Mouse (Mus musculus) heart, embryonic 15.5 days (tissue): Measurements from ENCODE around the gene Tyro3. TPM values are rescaled to one million over a fixed set of nuclear protein-coding genes. Genes with fewer than 3 reads are reported as not detected.
A peak's percentile ranks its signal among the peaks of the same experiment; 100 is the strongest.

Experiments used
- ATAC-seq: fragments of 200-750 bp; cut with Nextera tagmentation; replicated peaks from 2 replicates; pipeline ENCODE4 v1.8.0; 2017; ENCODE audit warnings: low read depth, moderate TSS enrichment; ENCODE audit not compliant: insufficient number of reproducible peaks, insufficient read depth, low FRiP score
- H3K27ac ChIP-seq: fragments of 300-500 bp; sonication (generic); 2 replicates; pipeline ENCODE4 v1.5.1; 2015; ENCODE audit warnings: mild to moderate bottlenecking, inconsistent platforms
- H3K27me3 ChIP-seq: fragments of 300-500 bp; sonication (generic); 2 replicates; pipeline ENCODE4 v1.6.1; 2015; ENCODE audit warnings: inconsistent platforms
- H3K36me3 ChIP-seq: fragments of 300-500 bp; sonication (generic); 2 replicates; pipeline ENCODE4 v1.6.1; 2015; ENCODE audit warnings: mild to moderate bottlenecking, inconsistent platforms
- H3K4me1 ChIP-seq: fragments of 300-500 bp; sonication (generic); replicated peaks from 2 replicates; pipeline ENCODE4 v1.6.1; 2015; ENCODE audit warnings: inconsistent platforms
- H3K4me2 ChIP-seq: fragments of 300-500 bp; sonication (generic); 2 replicates; pipeline ENCODE4 v1.6.1; 2015; ENCODE audit warnings: inconsistent platforms, mild to moderate bottlenecking, moderate library complexity
- H3K4me3 ChIP-seq: fragments of 300-500 bp; sonication (generic); 2 replicates; pipeline ENCODE4 v1.5.1; 2015; ENCODE audit warnings: mild to moderate bottlenecking, inconsistent platforms
- H3K9ac ChIP-seq: fragments of 300-500 bp; sonication (generic); 2 replicates; pipeline ENCODE4 v1.6.1; 2015; ENCODE audit warnings: mild to moderate bottlenecking, inconsistent platforms
- H3K9me3 ChIP-seq: fragments of 300-500 bp; sonication (generic); replicated peaks from 2 replicates; pipeline ENCODE4 v1.6.1; 2016; ENCODE audit warnings: inconsistent platforms
- WGBS: fragments of 180-500 bp; shearing (Covaris S2); methylation state at CpG from one replicate; pipeline ENCODE4 v1.1.7; 2015; ENCODE audit warnings: mixed read lengths; 5-methylcytosine and 5-hydroxymethylcytosine counted together
- polyA plus RNA-seq: library from polyadenylated mRNA; unstranded; fragments of >200 nt; fragmentation: Nextera tagmentation; extraction: Ambion mirVana; gene quantifications from 2 replicates; pipeline ENCODE4 v1.2.1, GENCODE M21; 2015

The Tyro3 gene
- polyA plus RNA-seq, 1 experiment from 2014 or later, result 6.2 TPM

DNA sequence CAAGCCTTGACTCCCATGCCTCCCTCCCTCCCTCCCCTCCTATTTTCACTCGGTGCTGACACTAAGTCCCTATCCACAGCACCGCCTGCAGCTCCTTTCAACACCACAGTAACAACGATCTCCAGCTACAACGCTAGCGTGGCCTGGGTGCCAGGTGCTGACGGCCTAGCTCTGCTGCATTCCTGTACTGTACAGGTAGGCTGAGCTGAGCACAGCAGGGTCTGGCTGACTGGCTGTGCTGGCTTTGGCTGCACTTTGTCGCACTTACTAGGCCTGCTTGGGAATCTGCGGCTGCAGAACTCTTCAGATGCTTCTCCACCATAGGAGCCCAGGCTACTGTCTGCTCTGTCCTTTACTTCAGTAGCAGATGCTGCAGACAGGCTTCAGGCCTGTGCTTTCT lies 8.0 kb downstream of the Tyro3 start:
- no peak overlapping the region for H3K27ac ChIP-seq
- WGBS, result 55% methylated on average over 8 of the region's 8 CpGs
- no peak overlapping the region for H3K9ac ChIP-seq
- no peaks in the 10 kb centered on the region for H3K36me3 ChIP-seq
- H3K4me3 ChIP-seq, result no peak overlapping the region
- peaks cover 39% of the 10 kb centered on the region for H3K4me1 ChIP-seq
- H3K4me2 ChIP-seq, result no peak overlapping the region
- no peaks in the 10 kb centered on the region for H3K27me3 ChIP-seq
- ATAC-seq, result no peak
- no peaks in the 10 kb centered on the region for H3K9me3 ChIP-seq

DNA sequence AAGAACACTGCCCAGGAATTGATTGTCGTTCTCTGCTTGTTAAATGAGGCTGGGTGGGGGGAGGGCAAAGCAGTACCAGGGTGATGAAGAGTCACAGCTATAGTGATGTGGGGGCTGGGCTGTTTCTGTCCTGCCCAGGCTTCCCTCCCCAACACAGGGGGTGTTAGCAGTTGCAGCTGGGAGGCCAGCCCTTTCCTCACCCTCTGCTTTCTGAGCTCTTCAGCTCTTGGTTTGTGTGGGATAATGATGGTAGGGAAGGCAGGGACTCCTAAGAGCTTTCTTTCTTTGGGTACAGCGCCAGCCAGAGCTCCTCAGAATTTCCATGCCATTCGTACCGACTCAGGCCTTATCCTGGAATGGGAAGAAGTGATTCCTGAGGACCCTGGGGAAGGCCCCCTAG lies 10.9 kb downstream of the Tyro3 start:
- no peak for ATAC-seq
- Histone ChIP-seq H3K9me3 (no peaks in the 10 kb centered on the region), H3K27ac (no peak overlapping the region), H3K4me3 (no peak overlapping the region), H3K36me3 (no peaks in the 10 kb centered on the region), H3K9ac (no peak overlapping the region), H3K27me3 (no peaks in the 10 kb centered on the region), H3K4me2 (no peak overlapping the region), H3K4me1 (peaks cover 26% of the 10 kb centered on the region)
- WGBS, result 27% methylated on average over 4 of the region's 4 CpGs

DNA sequence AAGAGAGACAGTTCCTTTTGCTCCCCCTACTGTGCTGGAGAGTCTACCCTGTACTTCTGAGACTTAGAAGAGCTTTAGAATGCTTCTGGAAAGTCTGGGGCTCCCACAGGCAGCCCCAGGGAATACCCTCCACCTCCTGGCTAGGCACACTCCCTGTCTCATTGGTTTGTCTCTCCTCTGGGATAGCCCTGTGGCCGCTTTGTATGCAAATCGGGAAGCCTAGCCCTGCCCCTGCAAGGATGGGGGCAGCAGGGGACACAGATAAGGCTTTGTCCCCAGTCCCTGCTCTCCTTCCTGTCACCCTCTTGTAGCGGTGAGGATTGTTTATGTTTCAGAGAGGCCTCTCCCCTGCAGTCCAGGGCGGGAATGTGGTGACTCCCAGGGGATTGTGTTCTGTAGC lies 11.3 kb downstream of the Tyro3 start:
- Histone ChIP-seq H3K9ac (no peak overlapping the region), H3K9me3 (no peaks in the 10 kb centered on the region), H3K27ac (no peak overlapping the region), H3K4me2 (no peak overlapping the region), H3K4me3 (no peak overlapping the region), H3K4me1 (peaks cover 23% of the 10 kb centered on the region), H3K27me3 (no peaks in the 10 kb centered on the region), H3K36me3 (no peaks in the 10 kb centered on the region)
- WGBS, result 26% methylated on average over 4 of the region's 4 CpGs
- 0 out of 2 replicates have a peak, but pooled peaks have one; percentile 30 for ATAC-seq

DNA sequence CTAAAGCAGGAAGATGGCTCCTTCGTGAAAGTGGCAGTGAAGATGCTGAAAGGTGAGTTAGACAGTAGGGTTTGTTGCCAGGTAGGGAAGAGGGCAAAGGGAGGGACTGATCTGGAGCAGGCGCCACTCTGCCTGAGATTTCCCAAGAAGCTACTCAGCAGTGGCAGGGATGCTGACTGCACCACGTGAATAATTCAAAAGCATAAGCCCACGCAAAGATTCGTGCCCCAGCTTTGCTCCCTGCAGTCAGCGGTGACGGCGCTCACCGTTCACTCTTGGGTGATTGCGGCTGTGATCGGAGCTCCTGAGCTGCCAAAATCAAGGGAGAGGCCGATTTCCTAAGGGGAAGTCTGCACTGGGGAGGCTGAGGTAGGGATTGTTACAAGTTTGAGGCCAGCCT lies 13.4 kb downstream of the Tyro3 start:
- peaks cover 13% of the 10 kb centered on the region for H3K4me1 ChIP-seq

DNA sequence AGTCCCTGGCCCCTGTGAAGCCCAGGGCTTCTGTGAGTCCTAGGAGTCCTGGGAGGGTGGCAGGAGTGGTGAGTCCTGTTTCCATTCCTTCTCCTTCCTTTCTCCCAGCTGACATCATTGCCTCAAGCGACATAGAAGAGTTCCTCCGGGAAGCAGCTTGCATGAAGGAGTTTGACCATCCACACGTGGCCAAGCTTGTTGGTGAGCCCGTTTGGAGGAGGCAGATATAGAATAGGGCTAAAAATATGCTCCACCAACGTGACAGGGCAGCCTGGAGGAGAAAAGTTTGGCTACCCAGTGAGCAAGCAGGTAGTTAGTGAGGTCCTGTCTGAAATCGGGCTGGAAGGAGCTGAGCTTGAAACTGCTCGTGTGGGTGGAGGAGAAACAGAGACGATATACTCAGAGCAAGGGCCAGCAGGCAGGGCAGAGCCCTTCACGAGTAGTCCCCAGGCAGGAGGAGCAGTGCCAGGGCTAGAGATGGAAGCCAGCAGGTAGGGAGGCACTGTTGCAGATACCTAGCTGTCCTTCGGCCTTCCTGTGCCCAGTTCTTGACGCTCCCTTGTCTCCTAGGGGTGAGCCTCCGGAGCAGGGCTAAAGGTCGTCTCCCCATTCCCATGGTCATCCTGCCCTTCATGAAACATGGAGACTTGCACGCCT lies 14.1 kb downstream of the Tyro3 start:
- Histone ChIP-seq H3K27me3 (no peaks in the 10 kb centered on the region), H3K4me3 (no peak overlapping the region), H3K9me3 (no peaks in the 10 kb centered on the region), H3K4me1 (peaks cover 13% of the 10 kb centered on the region), H3K4me2 (no peak overlapping the region), H3K36me3 (no peaks in the 10 kb centered on the region), H3K27ac (no peak overlapping the region), H3K9ac (no peak overlapping the region)
- no peak for ATAC-seq
- 67% methylated on average over 14 of the region's 14 CpGs for WGBS

More for the DNA sequence above, 13.4 kb downstream of the Tyro3 start:
- ATAC-seq, result no peak
- H3K4me3 ChIP-seq, result no peak overlapping the region
- 83% methylated on average over 12 of the region's 12 CpGs for WGBS
- no peaks in the 10 kb centered on the region for H3K36me3 ChIP-seq
- H3K27ac ChIP-seq, result no peak overlapping the region
- H3K9ac ChIP-seq, result no peak overlapping the region
- H3K4me2 ChIP-seq, result no peak overlapping the region
- H3K27me3 ChIP-seq, result no peaks in the 10 kb centered on the region
- H3K9me3 ChIP-seq, result no peaks in the 10 kb centered on the region

DNA sequence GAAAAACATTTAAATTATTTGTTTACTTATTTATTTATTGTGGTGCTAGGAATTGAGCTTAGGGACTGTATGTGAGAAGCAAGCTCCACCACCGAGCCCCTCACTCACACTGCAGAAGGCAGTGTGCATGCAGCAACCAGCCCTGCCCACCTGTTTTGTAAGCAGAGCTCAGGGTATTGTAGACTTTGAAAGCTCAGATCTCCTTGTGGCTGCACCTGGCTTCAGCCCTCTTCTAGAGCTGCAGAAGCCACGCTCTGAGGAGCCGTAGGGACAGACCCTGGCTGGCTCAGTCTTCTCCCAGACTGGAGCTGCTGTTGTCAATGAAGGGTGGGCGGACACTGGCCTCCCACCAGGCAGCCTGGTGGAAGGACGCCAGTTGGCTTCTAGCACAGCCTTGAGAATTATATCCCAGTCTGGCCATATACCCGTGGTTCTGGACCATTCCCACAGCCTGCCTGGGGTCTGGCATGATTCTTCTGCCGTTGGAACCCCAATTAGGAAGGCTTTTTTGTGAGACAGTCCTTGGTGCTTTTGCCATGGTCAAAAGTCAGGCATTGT lies 16.9 kb downstream of the Tyro3 start:
- WGBS, result 55% methylated on average over 7 of the region's 7 CpGs
- H3K36me3 ChIP-seq, result no peaks in the 10 kb centered on the region
- 0 out of 2 replicates have a peak overlapping the region, but pooled peaks have one; percentile 3 for H3K27ac ChIP-seq
- no peak overlapping the region for H3K9ac ChIP-seq
- no peak; the same call in 1 of the 2 replicates for ATAC-seq
- H3K9me3 ChIP-seq, result no peaks in the 10 kb centered on the region
- H3K4me2 ChIP-seq, result no peak overlapping the region
- no peaks in the 10 kb centered on the region for H3K27me3 ChIP-seq
- H3K4me3 ChIP-seq, result no peak overlapping the region
- H3K4me1 ChIP-seq, result peaks cover 7% of the 10 kb centered on the region; the same call in 1 of the 2 replicates

DNA sequence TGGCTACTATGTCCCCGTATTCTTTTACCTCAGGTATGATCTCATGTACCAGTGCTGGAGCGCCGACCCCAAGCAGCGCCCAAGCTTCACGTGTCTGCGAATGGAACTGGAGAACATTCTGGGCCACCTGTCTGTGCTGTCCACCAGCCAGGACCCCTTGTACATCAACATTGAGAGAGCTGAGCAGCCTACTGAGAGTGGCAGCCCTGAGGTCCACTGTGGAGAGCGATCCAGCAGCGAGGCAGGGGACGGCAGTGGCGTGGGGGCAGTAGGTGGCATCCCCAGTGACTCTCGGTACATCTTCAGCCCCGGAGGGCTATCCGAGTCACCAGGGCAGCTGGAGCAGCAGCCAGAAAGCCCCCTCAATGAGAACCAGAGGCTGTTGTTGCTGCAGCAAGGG lies 19.1 kb downstream of the Tyro3 start:
- Histone ChIP-seq H3K36me3 (no peaks in the 10 kb centered on the region), H3K9ac (no peak overlapping the region), H3K4me3 (no peak overlapping the region), H3K27me3 (no peaks in the 10 kb centered on the region), H3K9me3 (no peaks in the 10 kb centered on the region), H3K4me1 (peaks cover 7% of the 10 kb centered on the region; the same call in 1 of the 2 replicates), H3K27ac (no peak overlapping the region), H3K4me2 (no peak overlapping the region)
- 96% methylated on average over 13 of the region's 13 CpGs for WGBS
- no peak for ATAC-seq

DNA sequence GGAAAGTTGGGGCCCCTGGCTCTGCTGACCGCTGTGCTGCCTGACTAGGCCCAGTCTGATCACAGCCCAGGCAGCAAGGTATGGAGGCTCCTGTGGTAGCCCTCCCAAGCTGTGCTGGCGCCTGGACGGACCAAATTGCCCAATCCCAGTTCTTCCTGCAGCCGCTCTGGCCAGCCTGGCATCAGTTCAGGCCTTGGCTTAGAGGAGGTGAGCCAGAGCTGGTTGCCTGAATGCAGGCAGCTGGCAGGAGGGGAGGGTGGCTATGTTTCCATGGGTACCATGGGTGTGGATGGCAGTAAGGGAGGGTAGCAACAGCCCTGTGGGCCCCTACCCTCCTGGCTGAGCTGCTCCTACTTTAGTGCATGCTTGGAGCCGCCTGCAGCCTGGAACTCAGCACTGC lies 19.5 kb downstream of the Tyro3 start:
- Histone ChIP-seq H3K4me1 (peaks cover 7% of the 10 kb centered on the region; the same call in 1 of the 2 replicates), H3K36me3 (no peaks in the 10 kb centered on the region), H3K27ac (no peak overlapping the region), H3K9me3 (no peaks in the 10 kb centered on the region), H3K9ac (no peak overlapping the region), H3K4me2 (no peak overlapping the region), H3K4me3 (no peak overlapping the region), H3K27me3 (no peaks in the 10 kb centered on the region)
- ATAC-seq, result no peak
- 91% methylated on average over 5 of the region's 5 CpGs for WGBS

DNA sequence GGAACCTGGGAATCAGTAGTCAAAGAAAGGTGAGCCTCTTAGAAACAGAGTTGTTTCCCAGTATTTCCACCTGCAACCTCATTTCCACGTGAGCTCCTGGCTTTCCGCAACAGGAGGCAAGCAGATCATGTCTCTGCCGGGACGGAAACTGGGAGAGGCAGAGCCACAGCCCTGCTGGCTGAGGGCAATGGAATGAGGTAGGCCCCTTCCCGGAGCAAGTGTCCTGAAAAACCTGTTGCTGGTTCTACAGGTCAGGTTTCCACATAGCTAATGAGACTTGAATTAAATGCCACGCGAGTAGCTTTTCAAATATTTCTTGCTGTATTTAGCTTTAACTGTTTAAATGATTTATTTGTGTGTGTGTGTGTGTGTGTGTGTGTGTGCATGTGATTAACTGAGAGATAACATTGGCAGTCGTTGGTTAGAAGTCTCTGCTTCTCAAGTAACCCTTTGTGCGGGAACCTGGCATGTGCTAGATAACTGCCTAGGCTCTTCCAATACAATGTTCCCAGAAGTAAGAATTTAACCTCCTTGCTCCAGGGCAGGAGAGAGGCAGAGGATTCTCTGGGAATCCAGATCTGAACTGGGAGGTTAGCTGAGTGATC lies 21.2 kb downstream of the Tyro3 start:
- H3K36me3 ChIP-seq, result no peaks in the 10 kb centered on the region
- H3K4me3 ChIP-seq, result no peak overlapping the region
- ATAC-seq, result no peak
- WGBS, result 41% methylated on average over 9 of the region's 9 CpGs
- no peak overlapping the region for H3K9ac ChIP-seq
- no peaks in the 10 kb centered on the region for H3K27me3 ChIP-seq
- no peaks in the 10 kb centered on the region for H3K9me3 ChIP-seq
- peaks cover 7% of the 10 kb centered on the region; the same call in 1 of the 2 replicates for H3K4me1 ChIP-seq
- H3K27ac ChIP-seq, result no peak overlapping the region
- no peak overlapping the region for H3K4me2 ChIP-seq

DNA sequence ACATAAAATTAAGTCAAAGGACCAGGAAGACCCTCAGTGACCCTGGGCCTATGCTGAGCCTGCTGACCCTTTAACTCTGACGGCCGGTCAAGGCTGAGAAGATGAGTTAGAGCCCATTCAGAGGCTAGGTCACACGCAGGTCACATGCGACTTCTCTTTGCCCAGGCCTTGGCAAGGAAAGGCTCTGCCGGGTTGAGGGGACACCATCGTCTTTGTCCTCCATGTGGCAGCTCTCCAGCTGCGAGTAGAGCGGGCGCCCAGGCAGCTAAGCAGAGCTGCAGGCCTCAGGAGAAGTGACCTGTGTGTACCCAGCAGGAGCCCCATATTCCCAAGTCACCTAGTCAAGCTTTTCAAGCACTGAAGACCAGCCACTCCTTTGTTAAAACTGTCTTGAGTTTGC lies 23.6 kb downstream of the Tyro3 start:
- H3K4me1 ChIP-seq, result peaks cover 3% of the 10 kb centered on the region; the same call in 1 of the 2 replicates
- no peak overlapping the region for H3K4me3 ChIP-seq
- H3K9ac ChIP-seq, result no peak overlapping the region
- no peaks in the 10 kb centered on the region for H3K36me3 ChIP-seq
- H3K27me3 ChIP-seq, result no peaks in the 10 kb centered on the region
- 80% methylated on average over 9 of the region's 9 CpGs for WGBS
- no peak overlapping the region for H3K27ac ChIP-seq
- ATAC-seq, result no peak
- no peak overlapping the region for H3K4me2 ChIP-seq
- H3K9me3 ChIP-seq, result no peaks in the 10 kb centered on the region

DNA sequence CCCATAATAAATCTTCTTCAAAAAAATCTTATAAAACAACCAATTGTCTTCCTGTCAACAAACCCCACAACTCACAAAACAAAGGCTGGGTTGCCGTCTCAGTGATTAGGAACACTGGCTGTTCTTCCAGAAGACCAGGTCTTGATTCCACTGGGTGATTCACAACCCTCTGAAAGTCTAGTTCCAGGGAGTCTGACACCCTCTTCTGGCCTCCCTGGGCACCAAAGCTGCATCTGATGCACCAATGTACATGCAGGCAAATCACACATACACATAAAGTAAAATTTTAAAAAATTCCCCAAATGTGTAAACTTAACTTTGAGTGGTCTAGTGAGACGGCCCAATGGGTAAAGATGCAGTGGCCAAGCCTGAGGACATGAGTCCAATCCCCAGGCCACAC lies 33.0 kb downstream of the Tyro3 start:
- Histone ChIP-seq H3K4me2 (no peak overlapping the region), H3K9me3 (no peaks in the 10 kb centered on the region), H3K4me3 (no peak overlapping the region), H3K4me1 (no peaks in the 10 kb centered on the region), H3K27ac (no peak overlapping the region), H3K9ac (no peak overlapping the region), H3K27me3 (no peaks in the 10 kb centered on the region), H3K36me3 (no peaks in the 10 kb centered on the region)
- ATAC-seq, result no peak
- 63% methylated on average over 2 of the region's 2 CpGs for WGBS

DNA sequence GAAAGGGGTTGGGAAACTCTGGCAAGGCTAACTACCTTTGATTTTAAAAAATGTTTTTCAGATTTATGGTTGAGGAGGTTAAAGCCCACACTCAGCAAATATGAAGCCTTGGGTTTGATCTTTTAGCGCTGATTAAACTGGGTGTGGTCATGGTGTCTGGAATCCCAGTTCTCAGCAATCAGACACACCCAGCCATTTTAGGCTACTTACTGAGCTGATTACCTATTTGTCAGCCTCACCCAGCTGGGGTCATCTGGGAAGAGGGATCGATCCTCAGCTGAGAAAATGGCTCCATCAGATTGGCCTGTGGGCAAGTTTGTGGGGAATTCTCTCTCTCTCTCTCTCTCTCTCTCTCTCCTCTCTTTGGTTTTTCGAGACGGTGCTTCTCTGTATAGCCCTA lies 36.7 kb downstream of the Tyro3 start:
- H3K27ac ChIP-seq, result no peak overlapping the region
- H3K9me3 ChIP-seq, result no peaks in the 10 kb centered on the region
- no peaks in the 10 kb centered on the region for H3K27me3 ChIP-seq
- 76% methylated on average over 4 of the region's 4 CpGs for WGBS
- no peak overlapping the region for H3K4me2 ChIP-seq
- H3K4me1 ChIP-seq, result no peaks in the 10 kb centered on the region
- no peak overlapping the region for H3K4me3 ChIP-seq
- H3K36me3 ChIP-seq, result no peaks in the 10 kb centered on the region
- no peak overlapping the region for H3K9ac ChIP-seq
- no peak for ATAC-seq
